Mouse (Mus musculus): Measurements from ENCODE around the gene Tmem184b.

DNA sequence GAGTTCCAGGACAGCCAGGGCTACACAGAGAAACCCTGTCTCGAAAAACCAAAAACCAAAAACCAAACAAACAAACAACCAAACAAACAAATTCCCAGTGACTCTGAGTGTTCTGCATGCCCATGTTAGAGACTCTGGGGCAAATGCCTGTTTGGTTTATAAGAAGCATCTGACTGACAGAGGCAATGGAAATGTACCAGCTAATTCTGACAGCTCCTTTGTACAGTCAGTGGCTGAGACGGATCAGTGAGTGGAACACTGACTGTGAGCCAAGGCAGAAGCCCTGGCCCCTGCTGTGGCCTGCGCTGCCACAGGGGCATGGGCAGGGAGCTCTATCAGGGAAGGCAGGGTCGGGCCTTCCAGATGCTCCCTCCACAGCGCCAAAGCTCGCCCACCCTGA lies 16.3 kb downstream of the Tmem184b start:
- TF ChIP-seq CTCF (conservative IDR thresholded peaks at IDR 0.05; ENCODE audit: insufficient read depth, insufficient read length, low read depth, low read length) (no peak), POLR2A (IDR thresholded peaks at IDR 0.05; ENCODE audit: low read depth, low read length) (no peak)

All from kidney, adult 2 months (tissue).